Mouse (Mus musculus): ENCODE measurements around the gene Hist1h2ac. TPM values are rescaled to one million over a fixed set of nuclear protein-coding genes. Genes with fewer than 3 reads are reported as not detected.

Hist1h2ac gene
- polyA plus RNA-seq (2014; fragmentation: Nextera tagmentation; extraction: Ambion mirVana) = 2.4 and 3.2 TPM in 2 replicates

- H3K27ac ChIP-seq (ENCODE audit: low read length) = peak within 1 kb of the TSS; percentile 98
- peak; percentile 98 for ATAC-seq (ENCODE audit: insufficient number of reproducible peaks, insufficient read depth, low FRiP score, low read depth)
- WGBS = 0% methylated on average over 32 of the region's 32 CpGs
- no peaks in the 10 kb centered on the region for H3K36me3 ChIP-seq (ENCODE audit: control insufficient read depth, insufficient read depth, low read length)
- peak within 1 kb of the TSS; percentile 34 for H3K4me3 ChIP-seq (ENCODE audit: low read depth, low read length)
- H3K9ac ChIP-seq (replicated peaks; ENCODE audit: low read depth, low read length) = peak within 1 kb of the TSS; percentile 55
- H3K4me1 ChIP-seq (ENCODE audit: control insufficient read depth, insufficient read depth, low read length) = peaks cover 9% of the 10 kb centered on the region; the same call in 1 of the 2 replicates
- H3K4me2 ChIP-seq (replicated peaks; ENCODE audit: low read depth, low read length) = peak within 1 kb of the TSS; percentile 78
- no peaks in the 10 kb centered on the region for H3K9me3 ChIP-seq (ENCODE audit: control insufficient read depth, low read depth, low read length)
- no peaks in the 10 kb centered on the region for H3K27me3 ChIP-seq (ENCODE audit: control insufficient read depth, insufficient read depth, low read length)
Measured at GRCm38 (mm10) chr13:23683755-23684281, at the start of gene Hist1h2ac, which contains the start of gene Hist1h2bc. Gene Hist1h2ac (minus strand): TSS chr13:23683948. Gene Hist1h2bc (plus strand): TSS chr13:23684199.

GRCm38 (mm10) chr13:23732156-23732804 is 48.5 kb upstream of the Hist1h2ac start:
- Histone ChIP-seq H3K36me3 (ENCODE audit: control insufficient read depth, insufficient read depth, low read length) (no peaks in the 10 kb centered on the region), H3K27me3 (ENCODE audit: control insufficient read depth, insufficient read depth, low read length) (no peaks in the 10 kb centered on the region), H3K27ac (ENCODE audit: low read length) (no peak overlapping the region), H3K4me1 (ENCODE audit: control insufficient read depth, insufficient read depth, low read length) (no peaks in the 10 kb centered on the region), H3K4me3 (ENCODE audit: low read depth, low read length) (no peak overlapping the region), H3K4me2 (replicated peaks; ENCODE audit: low read depth, low read length) (no peak overlapping the region), H3K9ac (replicated peaks; ENCODE audit: low read depth, low read length) (no peak overlapping the region), H3K9me3 (ENCODE audit: control insufficient read depth, low read depth, low read length) (no peaks in the 10 kb centered on the region)
- 23% methylated on average over 8 of the region's 8 CpGs for WGBS
- ATAC-seq (ENCODE audit: insufficient number of reproducible peaks, insufficient read depth, low FRiP score, low read depth) = no peak

GRCm38 (mm10) chr13:23730479-23730878 is 46.7 kb upstream of the Hist1h2ac start:
- H3K9me3 ChIP-seq (ENCODE audit: control insufficient read depth, low read depth, low read length) = no peaks in the 10 kb centered on the region
- H3K4me2 ChIP-seq (replicated peaks; ENCODE audit: low read depth, low read length) = no peak overlapping the region
- no peak overlapping the region for H3K9ac ChIP-seq (replicated peaks; ENCODE audit: low read depth, low read length)
- 20% methylated on average over 8 of the region's 8 CpGs for WGBS
- no peak overlapping the region for H3K4me3 ChIP-seq (ENCODE audit: low read depth, low read length)
- peak; percentile 83 for ATAC-seq (ENCODE audit: insufficient number of reproducible peaks, insufficient read depth, low FRiP score, low read depth)
- H3K27me3 ChIP-seq (ENCODE audit: control insufficient read depth, insufficient read depth, low read length) = no peaks in the 10 kb centered on the region
- H3K4me1 ChIP-seq (ENCODE audit: control insufficient read depth, insufficient read depth, low read length) = no peaks in the 10 kb centered on the region
- no peaks in the 10 kb centered on the region for H3K36me3 ChIP-seq (ENCODE audit: control insufficient read depth, insufficient read depth, low read length)
- no peak overlapping the region for H3K27ac ChIP-seq (ENCODE audit: low read length)

GRCm38 (mm10) chr13:23729706-23730105 is 46.0 kb upstream of the Hist1h2ac start:
- no peaks in the 10 kb centered on the region for H3K36me3 ChIP-seq (ENCODE audit: control insufficient read depth, insufficient read depth, low read length)
- H3K27me3 ChIP-seq (ENCODE audit: control insufficient read depth, insufficient read depth, low read length) = no peaks in the 10 kb centered on the region
- H3K4me3 ChIP-seq (ENCODE audit: low read depth, low read length) = no peak overlapping the region
- no peaks in the 10 kb centered on the region for H3K4me1 ChIP-seq (ENCODE audit: control insufficient read depth, insufficient read depth, low read length)
- 91% methylated on average over 5 of the region's 5 CpGs for WGBS
- H3K9me3 ChIP-seq (ENCODE audit: control insufficient read depth, low read depth, low read length) = no peaks in the 10 kb centered on the region
- ATAC-seq (ENCODE audit: insufficient number of reproducible peaks, insufficient read depth, low FRiP score, low read depth) = no peak
- no peak overlapping the region for H3K27ac ChIP-seq (ENCODE audit: low read length)
- H3K4me2 ChIP-seq (replicated peaks; ENCODE audit: low read depth, low read length) = no peak overlapping the region
- H3K9ac ChIP-seq (replicated peaks; ENCODE audit: low read depth, low read length) = no peak overlapping the region

GRCm38 (mm10) chr13:23729192-23729525 is 45.4 kb upstream of the Hist1h2ac start:
- Histone ChIP-seq H3K4me1 (ENCODE audit: control insufficient read depth, insufficient read depth, low read length) (no peaks in the 10 kb centered on the region), H3K27ac (ENCODE audit: low read length) (no peak overlapping the region), H3K9ac (replicated peaks; ENCODE audit: low read depth, low read length) (no peak overlapping the region), H3K36me3 (ENCODE audit: control insufficient read depth, insufficient read depth, low read length) (no peaks in the 10 kb centered on the region), H3K4me3 (ENCODE audit: low read depth, low read length) (no peak overlapping the region), H3K27me3 (ENCODE audit: control insufficient read depth, insufficient read depth, low read length) (no peaks in the 10 kb centered on the region), H3K4me2 (replicated peaks; ENCODE audit: low read depth, low read length) (no peak overlapping the region), H3K9me3 (ENCODE audit: control insufficient read depth, low read depth, low read length) (no peaks in the 10 kb centered on the region)
- 90% methylated on average over 9 of the region's 9 CpGs for WGBS
- no peak for ATAC-seq (ENCODE audit: insufficient number of reproducible peaks, insufficient read depth, low FRiP score, low read depth)

- Histone ChIP-seq H3K4me2 (replicated peaks; ENCODE audit: low read depth, low read length) (no peak overlapping the region), H3K9ac (replicated peaks; ENCODE audit: low read depth, low read length) (no peak overlapping the region), H3K36me3 (ENCODE audit: control insufficient read depth, insufficient read depth, low read length) (no peaks in the 10 kb centered on the region), H3K9me3 (ENCODE audit: control insufficient read depth, low read depth, low read length) (no peaks in the 10 kb centered on the region), H3K4me3 (ENCODE audit: low read depth, low read length) (no peak overlapping the region), H3K4me1 (ENCODE audit: control insufficient read depth, insufficient read depth, low read length) (no peaks in the 10 kb centered on the region), H3K27ac (ENCODE audit: low read length) (no peak overlapping the region), H3K27me3 (ENCODE audit: control insufficient read depth, insufficient read depth, low read length) (no peaks in the 10 kb centered on the region)
- WGBS = 91% methylated on average over 18 of the region's 18 CpGs
- ATAC-seq (ENCODE audit: insufficient number of reproducible peaks, insufficient read depth, low FRiP score, low read depth) = no peak
Measured at GRCm38 (mm10) chr13:23728472-23729191, 44.9 kb upstream of the Hist1h2ac start.

GRCm38 (mm10) chr13:23725213-23725612 is 41.5 kb upstream of the Hist1h2ac start:
- Histone ChIP-seq H3K27me3 (ENCODE audit: control insufficient read depth, insufficient read depth, low read length) (no peaks in the 10 kb centered on the region), H3K9ac (replicated peaks; ENCODE audit: low read depth, low read length) (no peak overlapping the region), H3K4me3 (ENCODE audit: low read depth, low read length) (no peak overlapping the region), H3K4me1 (ENCODE audit: control insufficient read depth, insufficient read depth, low read length) (no peaks in the 10 kb centered on the region), H3K27ac (ENCODE audit: low read length) (no peak overlapping the region), H3K36me3 (ENCODE audit: control insufficient read depth, insufficient read depth, low read length) (no peaks in the 10 kb centered on the region), H3K9me3 (ENCODE audit: control insufficient read depth, low read depth, low read length) (no peaks in the 10 kb centered on the region), H3K4me2 (replicated peaks; ENCODE audit: low read depth, low read length) (no peak overlapping the region)
- whole genome bisulfite sequencing = 40% methylated on average over 1 of the region's 1 CpGs
- ATAC-seq (ENCODE audit: insufficient number of reproducible peaks, insufficient read depth, low FRiP score, low read depth) = no peak

- Histone ChIP-seq H3K4me1 (ENCODE audit: control insufficient read depth, insufficient read depth, low read length) (no peaks in the 10 kb centered on the region), H3K4me2 (replicated peaks; ENCODE audit: low read depth, low read length) (no peak overlapping the region), H3K9me3 (ENCODE audit: control insufficient read depth, low read depth, low read length) (no peaks in the 10 kb centered on the region), H3K9ac (replicated peaks; ENCODE audit: low read depth, low read length) (no peak overlapping the region), H3K4me3 (ENCODE audit: low read depth, low read length) (no peak overlapping the region), H3K27ac (ENCODE audit: low read length) (no peak overlapping the region), H3K36me3 (ENCODE audit: control insufficient read depth, insufficient read depth, low read length) (no peaks in the 10 kb centered on the region), H3K27me3 (ENCODE audit: control insufficient read depth, insufficient read depth, low read length) (no peaks in the 10 kb centered on the region)
- ATAC-seq (ENCODE audit: insufficient number of reproducible peaks, insufficient read depth, low FRiP score, low read depth) = no peak
- WGBS = 69% methylated on average over 4 of the region's 4 CpGs
Measured at GRCm38 (mm10) chr13:23724239-23724638, 40.5 kb upstream of the Hist1h2ac start.

Data from stomach, embryonic 14.5 days (tissue).